Mouse (Mus musculus): ENCODE measurements around the gene Ccdc81.

GRCm38 (mm10) chr7:89949403-89949802 is 46.0 kb upstream of the Ccdc81 start:
- TF ChIP-seq NELFE (IDR thresholded peaks at IDR 0.05; ENCODE audit: low read depth, low read length) (no peak), CTCF (IDR thresholded peaks at IDR 0.05 in 2 of 3, conservative IDR thresholded peaks at IDR 0.05 in 1 of 3; ENCODE audit: control insufficient read depth in 1 of 3, insufficient read depth in 1 of 3, low read depth in 2 of 3, low read length in 3 of 3, poor library complexity in 1 of 3, severe bottlenecking in 1 of 3) (no peak), HCFC1 (IDR thresholded peaks at IDR 0.05; ENCODE audit: low read depth, low read length) (no peak), ZNF384 (IDR thresholded peaks at IDR 0.05; ENCODE audit: low read depth, low read length) (no peak), CHD2 (IDR thresholded peaks at IDR 0.05; ENCODE audit: low read length) (no peak)
